Mouse (Mus musculus): Measurements from ENCODE around the gene Angptl8. TPM values are rescaled to one million over a fixed set of nuclear protein-coding genes. Genes with fewer than 3 reads are reported as not detected.
"Not testable (repeated sequence)": the region's sequence is repeated elsewhere in the genome, so short reads cannot be mapped to it uniquely, and the experiment has no call there.

Gene Angptl8
- 0.87 TPM in 1 of 2 replicates, not detected in the other for polyA plus RNA-seq (2015; fragmentation: Nextera tagmentation; extraction: Ambion mirVana)

DNA sequence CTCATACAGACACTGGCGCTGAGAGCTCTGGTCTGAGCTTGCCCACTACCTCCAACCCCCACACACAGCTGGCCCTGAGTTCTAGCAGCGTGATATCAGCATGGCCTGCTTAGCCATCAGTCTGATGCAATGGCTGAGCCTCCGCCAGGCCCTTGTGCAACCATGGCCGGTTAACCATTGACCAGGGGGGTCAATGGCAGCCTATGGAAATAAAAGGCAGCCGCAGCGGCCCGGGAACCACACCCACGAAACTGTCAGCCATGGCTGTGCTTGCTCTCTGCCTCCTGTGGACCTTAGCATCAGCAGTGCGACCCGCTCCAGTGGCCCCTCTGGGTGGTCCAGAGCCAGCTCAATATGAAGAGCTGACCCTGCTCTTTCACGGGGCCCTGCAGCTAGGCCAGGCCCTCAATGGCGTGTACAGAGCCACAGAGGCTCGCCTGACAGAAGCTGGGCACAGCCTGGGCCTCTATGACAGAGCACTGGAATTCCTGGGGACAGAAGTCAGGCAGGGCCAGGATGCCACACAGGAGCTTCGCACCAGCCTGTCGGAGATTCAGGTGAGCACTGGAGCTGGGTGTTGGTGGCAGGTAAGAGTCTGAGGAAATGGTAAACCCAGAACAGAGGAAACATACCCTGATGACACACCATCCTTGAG lies at the start of gene Angptl8:
Gene Angptl8 (plus strand): TSS at position 253 of the 655 bp plus-strand sequence.
- Histone ChIP-seq H3K9me3 (replicated peaks; ENCODE audit: control insufficient read depth, low read length, poor library complexity, severe bottlenecking) (no peaks in the 10 kb centered on the region), H3K4me2 (ENCODE audit: low read length) (no peak within 1 kb of the TSS), H3K36me3 (ENCODE audit: control insufficient read depth, insufficient read depth, low read length) (no peaks in the 10 kb centered on the region), H3K4me1 (ENCODE audit: control insufficient read depth, insufficient read depth, low read length) (no peaks in the 10 kb centered on the region), H3K4me3 (ENCODE audit: low read depth, low read length) (no peak within 1 kb of the TSS), H3K27ac (ENCODE audit: low read length) (no peak within 1 kb of the TSS), H3K9ac (ENCODE audit: low read depth, low read length) (no peak within 1 kb of the TSS), H3K27me3 (ENCODE audit: control insufficient read depth, insufficient read depth, low read depth, low read length) (no peaks in the 10 kb centered on the region)
- 84% methylated on average over 15 of the region's 15 CpGs for WGBS
- ATAC-seq, result no peak

GRCm38 (mm10) chr9:21786309-21786708 lies 49.0 kb upstream of the Angptl8 start:
- not testable (repeated sequence) for H3K27ac ChIP-seq (ENCODE audit: low read length); H3K9me3 ChIP-seq (replicated peaks; ENCODE audit: control insufficient read depth, low read length, poor library complexity, severe bottlenecking); H3K36me3 ChIP-seq (ENCODE audit: control insufficient read depth, insufficient read depth, low read length); H3K9ac ChIP-seq (ENCODE audit: low read depth, low read length); H3K4me2 ChIP-seq (ENCODE audit: low read length); H3K4me3 ChIP-seq (ENCODE audit: low read depth, low read length); ATAC-seq; H3K27me3 ChIP-seq (ENCODE audit: control insufficient read depth, insufficient read depth, low read depth, low read length); H3K4me1 ChIP-seq (ENCODE audit: control insufficient read depth, insufficient read depth, low read length)
- 82% methylated on average over 1 of the region's 2 CpGs for WGBS

- no peaks in the 10 kb centered on the region for H3K4me1 ChIP-seq (ENCODE audit: control insufficient read depth, insufficient read depth, low read length)
- 8% methylated on average over 6 of the region's 6 CpGs for WGBS
- no peak for ATAC-seq
- no peaks in the 10 kb centered on the region for H3K9me3 ChIP-seq (replicated peaks; ENCODE audit: control insufficient read depth, low read length, poor library complexity, severe bottlenecking)
- no peak overlapping the region for H3K4me2 ChIP-seq (ENCODE audit: low read length)
- no peaks in the 10 kb centered on the region for H3K27me3 ChIP-seq (ENCODE audit: control insufficient read depth, insufficient read depth, low read depth, low read length)
- H3K4me3 ChIP-seq (ENCODE audit: low read depth, low read length), result no peak overlapping the region
- H3K9ac ChIP-seq (ENCODE audit: low read depth, low read length), result no peak overlapping the region
- H3K27ac ChIP-seq (ENCODE audit: low read length), result no peak overlapping the region
- H3K36me3 ChIP-seq (ENCODE audit: control insufficient read depth, insufficient read depth, low read length), result no peaks in the 10 kb centered on the region
Observed at GRCm38 (mm10) chr9:21786906-21787305, 48.4 kb upstream of the Angptl8 start.

DNA sequence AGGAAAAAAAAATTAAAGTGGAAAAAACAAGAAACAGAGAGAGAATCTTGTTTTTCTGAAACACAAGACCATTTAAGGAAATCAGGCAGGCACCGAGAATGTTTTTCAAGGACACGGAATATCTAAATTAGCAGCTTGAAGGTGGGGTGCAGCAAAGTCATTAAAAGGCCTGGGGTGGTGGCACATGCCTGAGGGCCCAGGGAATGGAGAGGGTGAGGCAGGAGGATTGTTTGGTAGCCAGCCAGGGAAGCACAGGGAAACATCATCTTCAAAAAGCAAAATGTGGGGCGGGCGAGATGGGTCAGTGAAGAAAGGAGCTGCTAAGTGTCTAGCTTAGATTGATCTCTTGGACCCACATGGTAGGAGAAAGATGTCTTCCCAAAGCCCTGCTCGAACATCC lies 47.7 kb upstream of the Angptl8 start:
- no peaks in the 10 kb centered on the region for H3K4me1 ChIP-seq (ENCODE audit: control insufficient read depth, insufficient read depth, low read length)
- H3K4me2 ChIP-seq (ENCODE audit: low read length), result no peak overlapping the region
- ATAC-seq, result no peak
- H3K27ac ChIP-seq (ENCODE audit: low read length), result no peak overlapping the region
- H3K9me3 ChIP-seq (replicated peaks; ENCODE audit: control insufficient read depth, low read length, poor library complexity, severe bottlenecking), result no peaks in the 10 kb centered on the region
- no peaks in the 10 kb centered on the region for H3K27me3 ChIP-seq (ENCODE audit: control insufficient read depth, insufficient read depth, low read depth, low read length)
- WGBS, result 81% methylated on average over 5 of the region's 5 CpGs
- no peak overlapping the region for H3K9ac ChIP-seq (ENCODE audit: low read depth, low read length)
- no peak overlapping the region for H3K4me3 ChIP-seq (ENCODE audit: low read depth, low read length)
- H3K36me3 ChIP-seq (ENCODE audit: control insufficient read depth, insufficient read depth, low read length), result no peaks in the 10 kb centered on the region

- Histone ChIP-seq H3K36me3 (ENCODE audit: control insufficient read depth, insufficient read depth, low read length) (no peaks in the 10 kb centered on the region), H3K9ac (ENCODE audit: low read depth, low read length) (no peak overlapping the region), H3K4me1 (ENCODE audit: control insufficient read depth, insufficient read depth, low read length) (no peaks in the 10 kb centered on the region), H3K4me3 (ENCODE audit: low read depth, low read length) (no peak overlapping the region), H3K27ac (ENCODE audit: low read length) (no peak overlapping the region), H3K9me3 (replicated peaks; ENCODE audit: control insufficient read depth, low read length, poor library complexity, severe bottlenecking) (no peaks in the 10 kb centered on the region), H3K4me2 (ENCODE audit: low read length) (no peak overlapping the region), H3K27me3 (ENCODE audit: control insufficient read depth, insufficient read depth, low read depth, low read length) (no peaks in the 10 kb centered on the region)
- no peak for ATAC-seq
- 79% methylated on average over 9 of the region's 9 CpGs for WGBS
Observed at GRCm38 (mm10) chr9:21788234-21788633, 47.1 kb upstream of the Angptl8 start.

DNA sequence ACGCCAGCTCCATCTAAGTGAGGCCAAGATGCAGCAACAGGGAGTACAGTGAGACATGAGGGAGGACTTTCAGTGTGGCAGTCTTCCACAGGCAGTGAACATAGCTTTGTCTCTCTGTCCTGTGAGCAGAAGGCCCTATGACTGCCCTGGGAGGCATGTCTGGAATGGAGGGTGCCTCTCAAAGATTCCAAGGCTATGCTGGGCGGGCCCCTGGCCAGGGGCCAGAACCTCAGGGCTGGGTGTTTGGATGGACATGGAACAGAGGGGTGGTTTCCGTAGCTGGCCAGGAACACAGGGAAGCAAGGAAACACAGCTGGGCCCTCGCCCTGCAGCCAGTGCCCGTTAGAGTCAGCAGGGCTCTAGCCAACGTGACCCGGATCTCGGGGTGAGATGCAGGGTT lies 43.4 kb upstream of the Angptl8 start:
- 81% methylated on average over 8 of the region's 8 CpGs for WGBS
- Histone ChIP-seq H3K9me3 (replicated peaks; ENCODE audit: control insufficient read depth, low read length, poor library complexity, severe bottlenecking) (no peaks in the 10 kb centered on the region), H3K36me3 (ENCODE audit: control insufficient read depth, insufficient read depth, low read length) (no peaks in the 10 kb centered on the region), H3K4me3 (ENCODE audit: low read depth, low read length) (no peak overlapping the region), H3K4me1 (ENCODE audit: control insufficient read depth, insufficient read depth, low read length) (no peaks in the 10 kb centered on the region), H3K27me3 (ENCODE audit: control insufficient read depth, insufficient read depth, low read depth, low read length) (no peaks in the 10 kb centered on the region), H3K27ac (ENCODE audit: low read length) (no peak overlapping the region), H3K4me2 (ENCODE audit: low read length) (no peak overlapping the region), H3K9ac (ENCODE audit: low read depth, low read length) (no peak overlapping the region)
- no peak for ATAC-seq

DNA sequence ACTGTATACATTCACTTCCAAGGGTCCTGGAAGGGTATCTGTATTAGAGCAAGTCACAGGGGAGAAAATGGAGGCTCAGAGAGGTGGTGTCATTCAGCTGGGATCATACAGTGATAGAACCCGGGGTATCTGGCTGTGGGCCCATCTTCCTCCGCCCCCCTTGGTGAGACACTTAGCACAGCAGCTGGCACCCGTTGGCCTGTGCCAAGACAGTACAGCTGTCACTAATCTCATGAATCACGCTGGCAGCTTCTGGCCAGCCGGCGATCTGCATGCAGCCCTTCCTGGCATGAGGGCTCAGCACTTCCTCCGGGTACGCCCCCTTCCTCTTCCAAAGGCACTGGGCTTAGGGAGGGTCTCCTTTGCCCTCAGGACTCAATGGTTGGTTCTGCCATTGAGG lies 42.7 kb upstream of the Angptl8 start:
- Histone ChIP-seq H3K4me1 (ENCODE audit: control insufficient read depth, insufficient read depth, low read length) (no peaks in the 10 kb centered on the region), H3K27me3 (ENCODE audit: control insufficient read depth, insufficient read depth, low read depth, low read length) (no peaks in the 10 kb centered on the region), H3K4me3 (ENCODE audit: low read depth, low read length) (no peak overlapping the region), H3K9ac (ENCODE audit: low read depth, low read length) (no peak overlapping the region), H3K36me3 (ENCODE audit: control insufficient read depth, insufficient read depth, low read length) (no peaks in the 10 kb centered on the region), H3K4me2 (ENCODE audit: low read length) (no peak overlapping the region), H3K9me3 (replicated peaks; ENCODE audit: control insufficient read depth, low read length, poor library complexity, severe bottlenecking) (no peaks in the 10 kb centered on the region), H3K27ac (ENCODE audit: low read length) (no peak overlapping the region)
- peak; percentile 59; the same call in 1 of the 2 replicates for ATAC-seq
- 66% methylated on average over 8 of the region's 8 CpGs for WGBS

DNA sequence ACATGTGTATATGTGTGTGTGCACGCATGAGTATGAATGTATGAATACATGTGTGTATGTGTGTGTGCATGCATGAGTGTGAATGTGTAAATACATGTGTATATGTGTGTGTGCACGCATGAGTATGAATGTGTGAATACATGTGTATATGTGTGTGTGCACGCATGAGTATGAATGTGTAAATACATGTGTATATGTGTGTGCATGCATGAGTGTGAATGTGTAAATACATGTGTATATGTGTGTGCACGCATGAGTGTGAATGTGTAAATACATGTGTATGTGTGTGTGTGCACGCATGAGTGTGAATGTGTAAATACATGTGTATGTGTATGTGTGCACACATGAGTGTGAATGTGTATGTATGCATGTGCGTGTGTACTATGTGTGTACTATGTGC lies 41.8 kb upstream of the Angptl8 start:
- not testable (repeated sequence) for H3K4me2 ChIP-seq (ENCODE audit: low read length); H3K27me3 ChIP-seq (ENCODE audit: control insufficient read depth, insufficient read depth, low read depth, low read length); H3K36me3 ChIP-seq (ENCODE audit: control insufficient read depth, insufficient read depth, low read length); H3K9ac ChIP-seq (ENCODE audit: low read depth, low read length); ATAC-seq; H3K9me3 ChIP-seq (replicated peaks; ENCODE audit: control insufficient read depth, low read length, poor library complexity, severe bottlenecking); H3K27ac ChIP-seq (ENCODE audit: low read length); H3K4me1 ChIP-seq (ENCODE audit: control insufficient read depth, insufficient read depth, low read length); H3K4me3 ChIP-seq (ENCODE audit: low read depth, low read length)
- WGBS, result 96% methylated on average over 6 of the region's 6 CpGs

DNA sequence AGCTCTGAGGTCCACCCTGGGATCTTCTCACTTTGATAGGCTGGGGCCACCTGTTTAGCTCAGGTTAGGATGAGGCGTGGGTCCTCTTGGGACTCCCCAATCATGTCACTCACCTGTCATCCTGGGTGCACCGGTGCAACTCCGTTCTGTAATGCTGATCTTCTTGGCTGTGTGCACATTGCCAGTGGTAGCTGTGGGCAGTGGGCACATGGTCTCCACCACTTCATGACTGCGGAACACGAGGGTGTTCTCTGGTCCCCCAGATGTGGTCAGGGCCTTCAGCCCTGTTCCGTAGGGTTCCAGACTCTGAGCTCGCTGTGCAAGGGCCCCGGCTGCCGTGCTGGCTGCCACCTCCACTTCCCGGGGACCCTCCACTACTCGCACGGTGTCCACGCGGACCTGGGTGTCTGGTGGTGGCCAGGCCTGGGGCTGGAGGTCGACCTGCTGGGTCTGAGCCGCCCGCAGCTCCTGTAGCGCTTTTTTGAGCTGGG lies 40.9 kb upstream of the Angptl8 start:
- H3K4me2 ChIP-seq (ENCODE audit: low read length), result no peak overlapping the region
- 96% methylated on average over 18 of the region's 18 CpGs for WGBS
- H3K27me3 ChIP-seq (ENCODE audit: control insufficient read depth, insufficient read depth, low read depth, low read length), result 0 out of 2 replicates have a peak, but pooled peaks cover 3% of the 10 kb centered on the region
- H3K9me3 ChIP-seq (replicated peaks; ENCODE audit: control insufficient read depth, low read length, poor library complexity, severe bottlenecking), result no peaks in the 10 kb centered on the region
- H3K27ac ChIP-seq (ENCODE audit: low read length), result no peak overlapping the region
- no peak for ATAC-seq
- no peak overlapping the region for H3K4me3 ChIP-seq (ENCODE audit: low read depth, low read length)
- H3K36me3 ChIP-seq (ENCODE audit: control insufficient read depth, insufficient read depth, low read length), result no peaks in the 10 kb centered on the region
- no peak overlapping the region for H3K9ac ChIP-seq (ENCODE audit: low read depth, low read length)
- peaks cover 4% of the 10 kb centered on the region for H3K4me1 ChIP-seq (ENCODE audit: control insufficient read depth, insufficient read depth, low read length)

Measured in midbrain, embryonic 16.5 days (tissue).